Mouse (Mus musculus) megakaryocyte, adult 5-6 weeks (primary cell): ENCODE results near the gene 1700069L16Rik. TPM values are rescaled to one million over a fixed set of nuclear protein-coding genes. Genes with fewer than 3 reads are reported as not detected.

Experiments
- ATAC-seq: 2 replicates; pipeline ENCODE4 v1.8.0; 2016; ENCODE audit warnings: mild to moderate bottlenecking, inconsistent platforms; ENCODE audit not compliant: poor library complexity, severe bottlenecking
- total RNA-seq, 2 experiments: library from RNA; stranded (forward) in 1 of 2; stranded (reverse) in 1 of 2; fragments of 153-499, 151-499 nt in 1 of 2; fragments of 221-1000, 200-1000 nt in 1 of 2; gene quantifications; 2 replicates each; pipeline versions ENCODE4 v1.2.3 to v1.2.4; 2015 to 2017

1700069L16Rik gene
- total RNA-seq, 2 experiments from 2014 or later: not detected

- peak; percentile 56 for ATAC-seq
Measured at GRCm38 (mm10) chr5:113648647-113649211, 75.8 kb downstream of the 1700069L16Rik start.

- ATAC-seq: peak; percentile 24
Measured at GRCm38 (mm10) chr5:113647141-113647540, 77.4 kb downstream of the 1700069L16Rik start.

- ATAC-seq: peak; percentile 81
Measured at GRCm38 (mm10) chr5:113644520-113644919, 80.1 kb downstream of the 1700069L16Rik start.

GRCm38 (mm10) chr5:113643107-113643848, 81.3 kb downstream of the 1700069L16Rik start:
- peak; percentile 58 for ATAC-seq

Other genes with a start within 250 kb of the 1700069L16Rik start
- gene Wscd2, start 234.4 kb downstream of the 1700069L16Rik start, total RNA-seq (2015): 0.16 TPM in 1 of 2 replicates, not detected in the other
- 0.18 TPM in 1 of 2 replicates, not detected in the other for gene Wscd2, start 234.4 kb downstream of the 1700069L16Rik start, total RNA-seq (2017)
- gene Cmklr1, start 74.3 kb downstream of the 1700069L16Rik start, total RNA-seq (2015): 1.9 and 2.1 TPM in 2 replicates
- gene Cmklr1, start 74.3 kb downstream of the 1700069L16Rik start, total RNA-seq (2017): 0.41 and 2.2 TPM in 2 replicates
- 3.9 and 4.2 TPM in 2 replicates for gene Ficd, start 11.0 kb upstream of the 1700069L16Rik start, total RNA-seq (2015)
- gene Ficd, start 11.0 kb upstream of the 1700069L16Rik start, total RNA-seq (2017): 2.5 and 2.8 TPM in 2 replicates
- gene Sart3, start 47.7 kb upstream of the 1700069L16Rik start, total RNA-seq (2015): 9.9 and 11.9 TPM in 2 replicates
- 26.1 and 28.3 TPM in 2 replicates for gene Sart3, start 47.7 kb upstream of the 1700069L16Rik start, total RNA-seq (2017)
- 107 and 114 TPM in 2 replicates for gene Iscu, start 48.0 kb upstream of the 1700069L16Rik start, total RNA-seq (2015)
- gene Iscu, start 48.0 kb upstream of the 1700069L16Rik start, total RNA-seq (2017): 80.8 and 95.5 TPM in 2 replicates
- gene Tmem119, start 75.7 kb upstream of the 1700069L16Rik start, total RNA-seq (2015): 1.9 and 2.8 TPM in 2 replicates
- 2.3 and 3.2 TPM in 2 replicates for gene Tmem119, start 75.7 kb upstream of the 1700069L16Rik start, total RNA-seq (2017)
- 718 and 733 TPM in 2 replicates for gene Selplg, start 107.9 kb upstream of the 1700069L16Rik start, total RNA-seq (2015)
- 291 and 312 TPM in 2 replicates for gene Selplg, start 107.9 kb upstream of the 1700069L16Rik start, total RNA-seq (2017)
- gene Coro1c, start 184.0 kb upstream of the 1700069L16Rik start, total RNA-seq (2015): 93.2 and 103 TPM in 2 replicates
- gene Coro1c, start 184.0 kb upstream of the 1700069L16Rik start, total RNA-seq (2017): 141 and 145 TPM in 2 replicates